Mouse (Mus musculus): ENCODE measurements around the gene Bag3. TPM values are rescaled to one million over a fixed set of nuclear protein-coding genes. Genes with fewer than 3 reads are reported as not detected.

The Bag3 gene
- polyA plus RNA-seq, 1 experiment from 2014 or later, result 12.5 TPM

DNA sequence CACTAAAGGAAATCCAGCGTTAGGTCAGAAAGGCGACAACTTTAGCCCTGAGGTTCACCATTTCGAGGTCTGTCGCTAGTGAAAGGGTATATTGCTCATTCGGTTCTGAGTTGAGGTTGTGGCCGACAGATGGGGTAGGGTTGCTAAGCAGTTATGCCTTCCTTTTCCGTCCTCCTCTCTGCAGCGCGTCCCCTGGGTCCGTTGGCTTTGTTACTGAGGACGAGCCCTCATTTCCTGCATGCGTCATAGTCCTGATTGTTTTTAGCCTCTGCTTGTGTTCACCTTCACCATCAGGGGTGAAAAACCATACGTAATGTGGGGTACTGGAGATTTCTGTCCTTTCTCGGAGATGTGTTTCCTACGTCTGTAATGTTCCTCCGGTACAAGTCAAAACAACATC is 17.3 kb downstream of the Bag3 start:
- ATAC-seq (replicated peaks; ENCODE audit: low FRiP score), result no peak

GRCm38 (mm10) chr7:128541186-128541585 is 17.8 kb downstream of the Bag3 start:
- no peak for ATAC-seq (replicated peaks; ENCODE audit: low FRiP score)
- no peak overlapping the region for H3K4me3 ChIP-seq (ENCODE audit: low read depth, low read length)
- no peaks in the 10 kb centered on the region for H3K27me3 ChIP-seq (replicated peaks; ENCODE audit: control insufficient read depth, insufficient read depth, low read length)
- peaks cover 32% of the 10 kb centered on the region for H3K4me1 ChIP-seq (replicated peaks; ENCODE audit: control insufficient read depth, insufficient read depth, low read length)
- H3K4me2 ChIP-seq, result no peak overlapping the region
- no peak overlapping the region for H3K27ac ChIP-seq (ENCODE audit: low read depth, low read length)
- no peaks in the 10 kb centered on the region for H3K9me3 ChIP-seq (ENCODE audit: control insufficient read depth, low read length)
- H3K9ac ChIP-seq (ENCODE audit: low read depth, low read length), result no peak overlapping the region
- WGBS, result 82% methylated on average over 9 of the region's 9 CpGs
- peaks cover 26% of the 10 kb centered on the region for H3K36me3 ChIP-seq (ENCODE audit: control insufficient read depth, insufficient read depth, low read length)
- no peak for DNase-seq (ENCODE audit: low spot score)

More for the DNA sequence above, 17.3 kb downstream of the Bag3 start:
- Histone ChIP-seq H3K4me3 (ENCODE audit: low read depth, low read length) (no peak overlapping the region), H3K36me3 (ENCODE audit: control insufficient read depth, insufficient read depth, low read length) (peaks cover 23% of the 10 kb centered on the region), H3K9ac (ENCODE audit: low read depth, low read length) (no peak overlapping the region), H3K4me2 (no peak overlapping the region), H3K4me1 (replicated peaks; ENCODE audit: control insufficient read depth, insufficient read depth, low read length) (peaks cover 37% of the 10 kb centered on the region), H3K27me3 (replicated peaks; ENCODE audit: control insufficient read depth, insufficient read depth, low read length) (no peaks in the 10 kb centered on the region), H3K27ac (ENCODE audit: low read depth, low read length) (no peak overlapping the region), H3K9me3 (ENCODE audit: control insufficient read depth, low read length) (no peaks in the 10 kb centered on the region)
- 89% methylated on average over 16 of the region's 16 CpGs for WGBS
- DNase-seq (ENCODE audit: low spot score), result no peak

DNA sequence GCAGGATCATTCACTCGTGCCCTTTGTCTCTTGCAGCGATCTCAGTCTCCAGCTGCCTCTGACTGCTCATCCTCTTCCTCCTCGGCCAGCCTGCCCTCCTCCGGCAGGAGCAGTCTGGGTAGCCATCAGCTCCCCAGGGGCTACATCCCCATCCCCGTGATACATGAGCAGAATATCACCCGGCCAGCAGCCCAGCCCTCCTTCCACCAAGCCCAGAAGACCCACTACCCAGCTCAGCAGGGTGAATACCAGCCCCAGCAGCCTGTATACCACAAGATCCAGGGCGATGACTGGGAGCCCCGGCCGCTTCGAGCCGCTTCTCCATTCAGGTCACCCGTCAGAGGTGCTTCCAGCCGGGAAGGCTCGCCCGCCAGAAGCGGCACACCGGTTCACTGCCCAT is 18.4 kb downstream of the Bag3 start:
- Histone ChIP-seq H3K36me3 (ENCODE audit: control insufficient read depth, insufficient read depth, low read length) (peaks cover 32% of the 10 kb centered on the region), H3K9ac (ENCODE audit: low read depth, low read length) (no peak overlapping the region), H3K9me3 (ENCODE audit: control insufficient read depth, low read length) (no peaks in the 10 kb centered on the region), H3K4me2 (no peak overlapping the region), H3K4me1 (replicated peaks; ENCODE audit: control insufficient read depth, insufficient read depth, low read length) (peaks cover 27% of the 10 kb centered on the region), H3K4me3 (ENCODE audit: low read depth, low read length) (no peak overlapping the region), H3K27me3 (replicated peaks; ENCODE audit: control insufficient read depth, insufficient read depth, low read length) (no peaks in the 10 kb centered on the region), H3K27ac (ENCODE audit: low read depth, low read length) (no peak overlapping the region)
- WGBS, result 91% methylated on average over 17 of the region's 17 CpGs
- DNase-seq (ENCODE audit: low spot score), result no peak
- no peak for ATAC-seq (replicated peaks; ENCODE audit: low FRiP score)

- ATAC-seq (replicated peaks; ENCODE audit: low FRiP score), result no peak
- 42% methylated on average over 4 of the region's 4 CpGs for WGBS
- DNase-seq (ENCODE audit: low spot score), result no peak
- Histone ChIP-seq H3K27ac (ENCODE audit: low read depth, low read length) (no peak overlapping the region), H3K9me3 (ENCODE audit: control insufficient read depth, low read length) (no peaks in the 10 kb centered on the region), H3K4me1 (replicated peaks; ENCODE audit: control insufficient read depth, insufficient read depth, low read length) (peaks cover 23% of the 10 kb centered on the region), H3K4me3 (ENCODE audit: low read depth, low read length) (no peak overlapping the region), H3K27me3 (replicated peaks; ENCODE audit: control insufficient read depth, insufficient read depth, low read length) (no peaks in the 10 kb centered on the region), H3K4me2 (no peak overlapping the region), H3K9ac (ENCODE audit: low read depth, low read length) (no peak overlapping the region), H3K36me3 (ENCODE audit: control insufficient read depth, insufficient read depth, low read length) (peaks cover 36% of the 10 kb centered on the region)
Measured at GRCm38 (mm10) chr7:128542488-128542887, 19.1 kb downstream of the Bag3 start.

DNA sequence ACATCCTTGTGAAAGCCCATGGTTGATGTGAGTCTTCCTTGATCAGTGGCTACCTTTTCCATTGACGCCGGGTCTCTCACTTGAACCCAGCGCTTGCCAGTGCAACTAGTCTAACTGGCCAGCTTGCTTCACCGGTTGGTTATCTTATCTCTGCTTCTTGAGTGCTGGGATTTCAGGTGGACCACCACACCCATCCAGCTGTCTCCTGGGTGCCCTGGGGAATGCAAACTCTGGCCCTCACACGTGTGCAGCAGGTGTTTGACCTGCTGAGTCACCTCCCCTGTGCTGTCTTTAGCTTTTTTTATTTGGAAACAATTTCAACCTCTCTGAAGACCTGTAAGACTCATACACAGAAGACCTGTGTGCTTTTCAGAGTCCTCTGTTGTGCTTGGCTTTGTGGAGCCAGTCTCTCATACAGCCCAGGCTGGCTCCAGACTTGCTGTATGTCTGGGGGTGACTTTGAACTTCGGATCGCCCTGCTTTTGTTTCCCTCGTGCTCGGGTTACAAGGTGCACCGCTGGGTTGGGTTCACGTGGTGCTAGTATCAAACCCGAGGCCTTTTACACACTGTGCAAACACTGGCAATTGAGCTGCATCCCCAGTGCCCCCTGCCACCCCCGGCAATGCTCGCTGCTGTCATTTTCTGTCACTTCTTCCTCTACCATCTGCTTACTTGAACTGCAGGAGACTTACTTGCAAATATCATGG is 19.9 kb downstream of the Bag3 start:
- no peak overlapping the region for H3K27ac ChIP-seq (ENCODE audit: low read depth, low read length)
- no peaks in the 10 kb centered on the region for H3K27me3 ChIP-seq (replicated peaks; ENCODE audit: control insufficient read depth, insufficient read depth, low read length)
- peaks cover 45% of the 10 kb centered on the region for H3K36me3 ChIP-seq (ENCODE audit: control insufficient read depth, insufficient read depth, low read length)
- no peaks in the 10 kb centered on the region for H3K9me3 ChIP-seq (ENCODE audit: control insufficient read depth, low read length)
- no peak overlapping the region for H3K9ac ChIP-seq (ENCODE audit: low read depth, low read length)
- H3K4me3 ChIP-seq (ENCODE audit: low read depth, low read length), result no peak overlapping the region
- no peak overlapping the region for H3K4me2 ChIP-seq
- ATAC-seq (replicated peaks; ENCODE audit: low FRiP score) (no peak), DNase-seq (ENCODE audit: low spot score) (no peak)
- peaks cover 16% of the 10 kb centered on the region for H3K4me1 ChIP-seq (replicated peaks; ENCODE audit: control insufficient read depth, insufficient read depth, low read length)
- WGBS, result 64% methylated on average over 14 of the region's 14 CpGs

DNA sequence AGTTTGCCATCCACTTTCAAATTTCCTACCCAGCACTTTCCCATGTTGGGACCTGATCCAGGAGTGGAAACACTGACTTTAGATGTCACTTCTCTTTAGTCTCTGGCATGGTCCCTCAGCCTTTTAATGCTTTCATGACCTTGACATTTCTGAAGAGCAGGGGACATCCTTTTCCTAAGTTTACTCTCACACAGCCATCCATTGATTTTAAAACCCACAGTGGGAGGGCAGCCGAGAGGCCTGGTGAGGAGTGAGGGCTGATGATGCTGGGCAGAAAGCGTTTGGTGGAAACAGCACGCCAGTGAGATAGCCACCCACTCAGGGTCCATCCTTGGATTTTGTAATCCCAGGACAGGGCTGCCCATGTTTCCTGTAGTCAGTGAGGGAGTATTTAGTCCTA is 20.5 kb downstream of the Bag3 start:
- H3K4me1 ChIP-seq (replicated peaks; ENCODE audit: control insufficient read depth, insufficient read depth, low read length), result peaks cover 12% of the 10 kb centered on the region
- WGBS, result 77% methylated on average over 3 of the region's 3 CpGs
- no peak overlapping the region for H3K9ac ChIP-seq (ENCODE audit: low read depth, low read length)
- no peak overlapping the region for H3K27ac ChIP-seq (ENCODE audit: low read depth, low read length)
- ATAC-seq (replicated peaks; ENCODE audit: low FRiP score), result no peak
- no peak overlapping the region for H3K4me3 ChIP-seq (ENCODE audit: low read depth, low read length)
- no peaks in the 10 kb centered on the region for H3K9me3 ChIP-seq (ENCODE audit: control insufficient read depth, low read length)
- H3K27me3 ChIP-seq (replicated peaks; ENCODE audit: control insufficient read depth, insufficient read depth, low read length), result no peaks in the 10 kb centered on the region
- H3K36me3 ChIP-seq (ENCODE audit: control insufficient read depth, insufficient read depth, low read length), result peaks cover 46% of the 10 kb centered on the region
- no peak overlapping the region for H3K4me2 ChIP-seq
- no peak for DNase-seq (ENCODE audit: low spot score)

- ATAC-seq (replicated peaks; ENCODE audit: low FRiP score), result no peak
- H3K4me3 ChIP-seq (ENCODE audit: low read depth, low read length), result no peak overlapping the region
- H3K9me3 ChIP-seq (ENCODE audit: control insufficient read depth, low read length), result no peaks in the 10 kb centered on the region
- H3K4me1 ChIP-seq (replicated peaks; ENCODE audit: control insufficient read depth, insufficient read depth, low read length), result peaks cover 12% of the 10 kb centered on the region
- H3K36me3 ChIP-seq (ENCODE audit: control insufficient read depth, insufficient read depth, low read length), result peaks cover 46% of the 10 kb centered on the region
- H3K27ac ChIP-seq (ENCODE audit: low read depth, low read length), result no peak overlapping the region
- WGBS, result 86% methylated on average over 7 of the region's 7 CpGs
- no peak overlapping the region for H3K9ac ChIP-seq (ENCODE audit: low read depth, low read length)
- no peak overlapping the region for H3K4me2 ChIP-seq
- no peaks in the 10 kb centered on the region for H3K27me3 ChIP-seq (replicated peaks; ENCODE audit: control insufficient read depth, insufficient read depth, low read length)
- no peak for DNase-seq (ENCODE audit: low spot score)
Measured at GRCm38 (mm10) chr7:128544566-128545262, 21.3 kb downstream of the Bag3 start.

DNA sequence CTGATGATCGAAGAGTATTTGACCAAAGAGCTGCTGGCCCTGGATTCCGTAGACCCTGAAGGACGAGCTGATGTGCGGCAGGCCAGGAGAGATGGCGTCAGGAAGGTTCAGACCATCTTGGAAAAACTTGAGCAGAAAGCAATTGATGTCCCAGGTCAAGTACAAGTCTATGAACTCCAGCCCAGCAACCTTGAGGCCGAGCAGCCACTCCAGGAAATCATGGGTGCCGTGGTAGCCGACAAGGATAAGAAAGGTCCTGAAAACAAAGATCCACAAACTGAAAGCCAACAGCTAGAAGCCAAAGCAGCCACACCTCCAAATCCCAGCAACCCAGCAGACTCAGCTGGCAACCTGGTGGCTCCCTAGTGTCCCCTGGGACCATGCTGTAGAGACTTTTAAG is 22.6 kb downstream of the Bag3 start:
- no peak overlapping the region for H3K4me3 ChIP-seq (ENCODE audit: low read depth, low read length)
- H3K27ac ChIP-seq (ENCODE audit: low read depth, low read length), result no peak overlapping the region
- no peak overlapping the region for H3K9ac ChIP-seq (ENCODE audit: low read depth, low read length)
- no peak overlapping the region for H3K4me2 ChIP-seq
- WGBS, result 95% methylated on average over 8 of the region's 8 CpGs
- no peaks in the 10 kb centered on the region for H3K9me3 ChIP-seq (ENCODE audit: control insufficient read depth, low read length)
- DNase-seq (ENCODE audit: low spot score) (no peak), ATAC-seq (replicated peaks; ENCODE audit: low FRiP score) (no peak)
- H3K4me1 ChIP-seq (replicated peaks; ENCODE audit: control insufficient read depth, insufficient read depth, low read length), result peaks cover 12% of the 10 kb centered on the region
- peaks cover 43% of the 10 kb centered on the region for H3K36me3 ChIP-seq (ENCODE audit: control insufficient read depth, insufficient read depth, low read length)
- no peaks in the 10 kb centered on the region for H3K27me3 ChIP-seq (replicated peaks; ENCODE audit: control insufficient read depth, insufficient read depth, low read length)

- Histone ChIP-seq H3K27me3 (replicated peaks; ENCODE audit: control insufficient read depth, insufficient read depth, low read length) (no peaks in the 10 kb centered on the region), H3K4me1 (replicated peaks; ENCODE audit: control insufficient read depth, insufficient read depth, low read length) (no peaks in the 10 kb centered on the region), H3K9me3 (ENCODE audit: control insufficient read depth, low read length) (no peaks in the 10 kb centered on the region), H3K36me3 (ENCODE audit: control insufficient read depth, insufficient read depth, low read length) (peaks cover 27% of the 10 kb centered on the region), H3K9ac (ENCODE audit: low read depth, low read length) (no peak overlapping the region), H3K4me3 (ENCODE audit: low read depth, low read length) (no peak overlapping the region), H3K4me2 (no peak overlapping the region), H3K27ac (ENCODE audit: low read depth, low read length) (no peak overlapping the region)
- WGBS, result 46% methylated on average over 4 of the region's 4 CpGs
- DNase-seq (ENCODE audit: low spot score), result no peak
- ATAC-seq (replicated peaks; ENCODE audit: low FRiP score), result no peak
Measured at GRCm38 (mm10) chr7:128549137-128549536, 25.7 kb downstream of the Bag3 start.

All from liver, embryonic 11.5 days (tissue).